Mouse (Mus musculus): ENCODE measurements around the gene Nipal4.

The Nipal4 gene

GRCm38 (mm10) chr11:46115011-46115410 lies 51.3 kb downstream of the Nipal4 start:
- no peak for DNase-seq (ENCODE audit: low spot score)

DNA sequence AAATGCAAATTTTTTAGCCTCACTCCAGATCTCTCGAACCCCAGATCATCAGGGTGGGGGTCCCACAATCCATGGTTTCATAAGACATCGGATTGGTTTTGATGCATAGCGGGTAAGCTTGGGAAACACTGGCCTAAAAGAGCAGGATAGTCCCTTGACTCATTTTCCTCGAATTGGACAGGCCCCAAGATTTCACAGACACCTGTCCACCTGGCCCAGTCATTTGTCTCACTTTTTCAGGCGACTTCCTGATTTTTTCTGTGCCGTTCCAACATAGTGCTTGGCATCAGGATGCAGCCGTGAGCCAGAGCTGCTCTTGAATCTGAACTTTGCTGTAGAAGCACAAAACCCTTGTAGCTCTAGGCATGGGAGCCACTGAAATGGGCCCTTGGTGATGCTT lies 52.1 kb downstream of the Nipal4 start:
- DNase-seq (ENCODE audit: low spot score) = no peak

GRCm38 (mm10) chr11:46113211-46113610 lies 53.1 kb downstream of the Nipal4 start:
- DNase-seq (ENCODE audit: low spot score) = no peak

- no peak for DNase-seq (ENCODE audit: low spot score)
Observed at GRCm38 (mm10) chr11:46110945-46111287, 55.4 kb downstream of the Nipal4 start.

- no peak for DNase-seq (ENCODE audit: low spot score)
Observed at GRCm38 (mm10) chr11:46110156-46110944, 56.0 kb downstream of the Nipal4 start.

GRCm38 (mm10) chr11:46109206-46109605 lies 57.1 kb downstream of the Nipal4 start:
- DNase-seq (ENCODE audit: low spot score) = no peak

DNA sequence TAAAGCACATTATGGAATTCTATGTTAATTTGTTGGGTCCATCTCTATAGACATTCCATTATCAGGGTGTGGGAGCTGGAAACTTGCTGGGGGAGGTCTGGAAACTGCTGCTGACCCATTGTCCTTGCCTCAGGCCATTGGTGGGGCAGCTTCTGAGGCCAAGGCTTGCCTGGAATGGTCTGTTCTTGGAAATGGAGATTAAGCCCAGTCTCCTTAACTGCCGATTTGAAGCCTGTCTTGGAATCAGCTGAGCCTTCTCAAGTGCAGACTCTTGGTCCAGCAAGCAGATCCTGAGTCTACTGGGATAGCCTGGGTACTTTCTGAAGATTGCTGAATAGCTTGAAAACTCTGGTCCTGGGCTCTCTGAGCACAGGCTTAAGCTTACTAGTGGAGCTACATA lies 59.3 kb downstream of the Nipal4 start:
- no peak for DNase-seq (ENCODE audit: low spot score)

GRCm38 (mm10) chr11:46102107-46102506 lies 64.2 kb downstream of the Nipal4 start:
- DNase-seq (ENCODE audit: low spot score) = no peak
